Mouse (Mus musculus) forebrain, embryonic 13.5 days (tissue): ENCODE measurements around the gene Purb. TPM values are rescaled to one million over a fixed set of nuclear protein-coding genes. Genes with fewer than 3 reads are reported as not detected.

ENCODE experiments used
- ATAC-seq: fragments of 200-750 bp; cut with Nextera tagmentation; 2 replicates; pipeline ENCODE4 v1.8.0; 2017
- H3K27ac ChIP-seq: fragments of 300-500 bp; sonication (generic); 2 replicates; pipeline ENCODE4 v1.5.1; 2015; ENCODE audit warnings: inconsistent platforms, mild to moderate bottlenecking, moderate library complexity
- H3K27me3 ChIP-seq: fragments of 300-500 bp; sonication (generic); 2 replicates; pipeline ENCODE4 v1.6.1; 2015; ENCODE audit warnings: mild to moderate bottlenecking, inconsistent platforms
- H3K36me3 ChIP-seq: fragments of 300-500 bp; sonication (generic); 2 replicates; pipeline ENCODE4 v1.6.1; 2015; ENCODE audit warnings: mild to moderate bottlenecking, inconsistent platforms; ENCODE audit not compliant: poor library complexity, severe bottlenecking
- H3K4me1 ChIP-seq: fragments of 300-500 bp; sonication (generic); 2 replicates; pipeline ENCODE4 v1.6.1; 2015; ENCODE audit warnings: inconsistent platforms
- H3K4me2 ChIP-seq: fragments of 300-500 bp; sonication (generic); 2 replicates; pipeline ENCODE4 v1.6.1; 2015; ENCODE audit warnings: inconsistent platforms, mild to moderate bottlenecking, moderate library complexity
- H3K4me3 ChIP-seq: fragments of 300-500 bp; sonication (generic); 2 replicates; pipeline ENCODE4 v1.5.1; 2015; ENCODE audit warnings: mild to moderate bottlenecking, inconsistent platforms
- H3K9ac ChIP-seq: fragments of 300-500 bp; sonication (generic); 2 replicates; pipeline ENCODE4 v1.6.1; 2015; ENCODE audit warnings: mild to moderate bottlenecking, inconsistent platforms
- H3K9me3 ChIP-seq: fragments of 300-500 bp; sonication (generic); replicated peaks from 2 replicates; pipeline ENCODE4 v1.6.1; 2016; ENCODE audit warnings: inconsistent platforms
- WGBS: fragments of 180-500 bp; shearing (Covaris S2); methylation state at CpG from one replicate; pipeline ENCODE4 v1.1.7; 2015; 5-methylcytosine and 5-hydroxymethylcytosine counted together
- polyA plus RNA-seq: library from polyadenylated mRNA; unstranded; fragments of >200 nt; fragmentation: Nextera tagmentation; extraction: Ambion mirVana; gene quantifications from 2 replicates; pipeline ENCODE4 v1.2.1, GENCODE M21; 2015

The Purb gene
- polyA plus RNA-seq, 1 experiment from 2014 or later, result 13.9 TPM

DNA sequence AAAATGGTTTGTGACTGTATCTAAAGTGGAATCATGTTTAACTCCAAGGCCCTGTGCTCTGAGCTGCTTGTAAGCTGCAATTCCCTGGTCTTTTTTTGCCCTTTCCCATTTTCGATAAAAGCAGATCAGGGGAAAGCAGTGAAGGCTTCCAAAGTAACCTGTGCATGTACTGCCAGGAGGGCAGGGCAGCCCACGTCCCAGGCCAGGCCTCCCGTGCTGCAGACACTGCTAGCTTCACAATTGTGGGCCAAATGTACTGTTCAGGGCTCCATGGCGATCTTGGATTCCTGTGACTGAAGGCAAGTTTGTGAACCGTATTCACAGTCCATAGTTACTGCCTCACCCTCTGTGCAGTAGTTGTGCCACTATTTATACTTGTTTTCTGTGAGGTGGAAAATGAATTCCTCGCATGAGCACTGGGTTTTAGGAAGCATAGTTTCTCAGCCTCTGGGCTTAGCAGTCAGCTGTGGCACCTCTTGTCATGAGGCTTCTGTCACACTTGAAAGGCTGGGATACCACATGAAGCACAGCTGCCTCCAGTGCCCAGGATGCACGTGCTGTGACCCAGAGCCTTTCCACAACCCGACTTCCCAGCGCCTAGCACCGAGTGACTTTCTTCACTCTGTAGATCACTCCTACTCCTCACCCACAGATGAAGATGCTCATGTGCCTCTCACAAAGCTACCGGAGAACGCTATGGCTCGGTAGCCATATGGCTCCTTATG, 5.1 kb upstream of the Purb start:
- ATAC-seq, result no peak

DNA sequence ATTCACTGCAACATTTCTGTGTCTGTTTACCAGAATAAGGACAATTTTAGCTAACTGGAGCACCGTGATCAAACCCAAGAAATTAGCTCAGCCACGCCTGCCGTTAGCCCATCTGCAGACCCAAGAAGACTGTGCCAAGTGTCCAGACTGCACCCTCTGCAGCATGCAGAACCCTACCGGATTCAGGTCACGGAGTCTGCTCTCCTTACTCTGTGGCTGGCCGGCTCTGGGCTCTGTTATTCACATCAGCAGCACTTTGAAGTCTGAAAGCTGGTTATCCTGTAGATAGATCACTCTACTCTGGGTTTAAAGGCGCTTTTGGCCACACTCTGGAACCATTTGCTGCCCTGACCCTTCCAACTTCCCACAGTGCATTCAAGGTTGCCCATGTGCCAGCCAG, 4.5 kb upstream of the Purb start:
- WGBS, result 81% methylated on average over 7 of the region's 7 CpGs

More for the DNA sequence above, 5.1 kb upstream of the Purb start:
- H3K27me3 ChIP-seq, result no peaks in the 10 kb centered on the region
- H3K9ac ChIP-seq, result no peak overlapping the region
- no peak overlapping the region for H3K4me3 ChIP-seq
- H3K4me2 ChIP-seq, result no peak overlapping the region
- 83% methylated on average over 13 of the region's 13 CpGs for WGBS
- no peaks in the 10 kb centered on the region for H3K36me3 ChIP-seq
- no peaks in the 10 kb centered on the region for H3K9me3 ChIP-seq
- no peaks in the 10 kb centered on the region for H3K4me1 ChIP-seq
- H3K27ac ChIP-seq, result no peak overlapping the region

GRCm38 (mm10) chr11:6479231-6479630, 3.5 kb upstream of the Purb start:
- H3K9me3 ChIP-seq, result no peaks in the 10 kb centered on the region
- no peak overlapping the region for H3K9ac ChIP-seq
- peaks cover 4% of the 10 kb centered on the region for H3K4me1 ChIP-seq
- no peaks in the 10 kb centered on the region for H3K36me3 ChIP-seq
- no peaks in the 10 kb centered on the region for H3K27me3 ChIP-seq
- no peak overlapping the region for H3K4me3 ChIP-seq
- WGBS, result 84% methylated on average over 2 of the region's 2 CpGs
- H3K4me2 ChIP-seq, result no peak overlapping the region
- H3K27ac ChIP-seq, result no peak overlapping the region
- ATAC-seq, result no peak

More for the DNA sequence above, 4.5 kb upstream of the Purb start:
- Histone ChIP-seq H3K27me3 (no peaks in the 10 kb centered on the region), H3K4me1 (no peaks in the 10 kb centered on the region), H3K4me2 (no peak overlapping the region), H3K9ac (no peak overlapping the region), H3K4me3 (no peak overlapping the region), H3K9me3 (no peaks in the 10 kb centered on the region), H3K27ac (no peak overlapping the region), H3K36me3 (no peaks in the 10 kb centered on the region)
- no peak for ATAC-seq

GRCm38 (mm10) chr11:6477350-6477749, 1.6 kb upstream of the Purb start:
- WGBS, result 94% methylated on average over 1 of the region's 1 CpGs

DNA sequence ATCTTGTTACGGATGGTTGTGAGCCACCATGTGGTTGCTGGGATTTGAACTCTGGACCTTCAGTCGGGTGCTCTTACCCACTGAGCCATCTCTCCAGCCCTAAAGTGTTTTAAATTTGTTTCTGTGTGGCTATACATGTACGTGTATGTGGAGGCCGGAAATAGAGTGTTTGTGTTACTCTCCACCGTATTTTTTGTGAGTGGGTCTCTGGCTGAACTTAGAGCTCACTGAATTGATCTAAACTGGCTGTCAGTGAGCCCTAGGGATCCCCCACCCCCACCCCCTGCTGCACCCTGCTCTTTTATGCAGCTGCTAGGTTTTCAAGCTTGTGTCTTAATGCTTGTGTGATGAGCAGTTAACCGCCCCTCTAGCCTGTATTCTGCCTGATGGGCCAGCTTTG, 1.2 kb upstream of the Purb start:
- H3K4me1 ChIP-seq, result peaks cover 25% of the 10 kb centered on the region
- H3K4me2 ChIP-seq, result peak overlapping the region; percentile 5; the same call in 1 of the 2 replicates
- H3K9ac ChIP-seq, result no peak overlapping the region
- H3K27me3 ChIP-seq, result no peaks in the 10 kb centered on the region
- no peaks in the 10 kb centered on the region for H3K9me3 ChIP-seq
- 75% methylated on average over 6 of the region's 6 CpGs for WGBS
- H3K36me3 ChIP-seq, result 0 out of 2 replicates have a peak, but pooled peaks cover 6% of the 10 kb centered on the region
- ATAC-seq, result no peak
- H3K27ac ChIP-seq, result no peak overlapping the region
- H3K4me3 ChIP-seq, result no peak overlapping the region

More at GRCm38 (mm10) chr11:6477350-6477749, 1.6 kb upstream of the Purb start:
- H3K4me3 ChIP-seq, result no peak overlapping the region
- peaks cover 21% of the 10 kb centered on the region for H3K4me1 ChIP-seq
- no peak overlapping the region for H3K4me2 ChIP-seq
- H3K9me3 ChIP-seq, result no peaks in the 10 kb centered on the region
- H3K27me3 ChIP-seq, result no peaks in the 10 kb centered on the region
- no peak overlapping the region for H3K27ac ChIP-seq
- ATAC-seq, result no peak
- 0 out of 2 replicates have a peak, but pooled peaks cover 6% of the 10 kb centered on the region for H3K36me3 ChIP-seq
- H3K9ac ChIP-seq, result no peak overlapping the region

- no peaks in the 10 kb centered on the region for H3K27me3 ChIP-seq
- no peaks in the 10 kb centered on the region for H3K9me3 ChIP-seq
- peak; percentile 17; the same call in 1 of the 2 replicates for ATAC-seq
- H3K4me2 ChIP-seq, result peak overlapping the region; percentile 93
- H3K4me3 ChIP-seq, result peak overlapping the region; percentile 99
- H3K27ac ChIP-seq, result peak overlapping the region; percentile 97
- peaks cover 43% of the 10 kb centered on the region for H3K4me1 ChIP-seq
- under 1% methylated on average over 98 of the region's 109 CpGs for WGBS
- peaks cover 6% of the 10 kb centered on the region; the same call in 1 of the 2 replicates for H3K36me3 ChIP-seq
- peak overlapping the region; percentile 97 for H3K9ac ChIP-seq
These were observed 614 bp downstream of the Purb start for GRCm38 (mm10) chr11:6474874-6475731.

DNA sequence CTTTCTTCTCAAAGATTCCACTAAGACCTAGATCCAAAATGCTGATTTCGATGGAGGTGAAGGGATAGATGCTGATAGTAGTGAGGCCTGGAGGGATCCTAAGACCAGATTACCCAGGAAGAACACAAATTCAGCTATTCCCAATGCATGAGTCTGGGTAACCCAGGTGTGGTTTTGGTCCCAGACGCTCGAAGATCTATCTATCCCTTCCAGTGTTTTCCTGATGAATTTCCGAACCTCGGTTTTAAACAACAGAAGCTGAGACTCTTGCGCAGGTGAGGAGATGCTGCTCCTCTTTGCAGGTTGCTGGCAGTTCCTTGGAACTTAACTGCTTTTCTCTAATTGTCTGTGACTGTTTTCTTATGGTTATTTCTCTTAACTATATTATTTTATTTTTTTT, 1.3 kb downstream of the Purb start:
- Histone ChIP-seq H3K36me3 (peaks cover 6% of the 10 kb centered on the region; the same call in 1 of the 2 replicates), H3K4me1 (peaks cover 47% of the 10 kb centered on the region), H3K4me2 (peak overlapping the region; percentile 93), H3K9ac (peak overlapping the region; percentile 97), H3K4me3 (peak overlapping the region; percentile 99), H3K9me3 (no peaks in the 10 kb centered on the region), H3K27ac (peak overlapping the region; percentile 97), H3K27me3 (no peaks in the 10 kb centered on the region)
- ATAC-seq, result no peak
- 40% methylated on average over 6 of the region's 6 CpGs for WGBS

GRCm38 (mm10) chr11:6472076-6472475, 3.6 kb downstream of the Purb start:
- H3K9ac ChIP-seq, result peak overlapping the region; percentile 64
- H3K4me1 ChIP-seq, result peaks cover 57% of the 10 kb centered on the region
- no peaks in the 10 kb centered on the region for H3K9me3 ChIP-seq
- H3K36me3 ChIP-seq, result peaks cover 13% of the 10 kb centered on the region
- peak overlapping the region; percentile 76 for H3K4me2 ChIP-seq
- H3K4me3 ChIP-seq, result peak overlapping the region; percentile 99
- no peak for ATAC-seq
- H3K27ac ChIP-seq, result peak overlapping the region; percentile 48
- no peaks in the 10 kb centered on the region for H3K27me3 ChIP-seq

DNA sequence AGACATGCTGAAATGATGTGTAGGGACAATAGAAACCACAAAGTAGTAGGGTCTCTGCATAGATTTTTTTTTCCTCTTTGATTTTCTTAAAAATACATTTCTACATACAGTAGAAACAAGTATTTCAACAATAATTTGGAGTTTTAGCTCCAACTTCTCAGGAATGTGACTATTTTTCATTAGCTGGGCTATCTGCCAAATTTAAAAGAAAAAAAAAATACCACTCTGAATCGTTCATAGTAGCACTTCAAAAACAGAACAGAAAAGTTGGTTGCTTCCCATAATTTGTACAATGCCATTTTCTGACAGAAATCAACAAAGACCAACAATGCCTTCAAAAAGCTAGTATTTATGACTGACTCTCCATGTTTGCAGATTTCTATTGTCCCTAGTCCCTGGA, 4.2 kb downstream of the Purb start:
- Histone ChIP-seq H3K27ac (peak overlapping the region; percentile 72), H3K9ac (peak overlapping the region; percentile 64), H3K4me1 (peaks cover 57% of the 10 kb centered on the region), H3K36me3 (peaks cover 18% of the 10 kb centered on the region), H3K27me3 (no peaks in the 10 kb centered on the region), H3K4me3 (peak overlapping the region; percentile 99), H3K4me2 (peak overlapping the region; percentile 76), H3K9me3 (no peaks in the 10 kb centered on the region)
- ATAC-seq, result no peak
- WGBS, result 19% methylated on average over 1 of the region's 1 CpGs

DNA sequence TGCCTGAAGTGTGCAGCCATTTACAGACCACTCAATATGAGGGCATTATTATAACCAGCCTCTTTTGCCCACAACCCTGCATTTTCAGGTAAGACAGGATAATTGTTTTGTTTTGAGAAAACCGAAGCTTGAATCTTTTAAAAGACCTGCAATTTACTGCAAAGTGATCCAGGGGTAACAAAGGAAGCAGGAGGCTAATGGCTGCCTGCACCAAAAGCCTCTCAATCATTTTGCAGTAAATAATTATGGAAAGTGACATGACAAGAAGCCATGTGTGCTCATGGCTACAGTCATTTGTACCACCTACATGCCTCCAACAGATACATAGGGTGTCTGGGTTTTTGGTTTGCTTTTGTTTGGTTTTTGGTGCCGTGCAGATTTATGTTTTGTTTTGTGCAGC, 4.7 kb downstream of the Purb start:
- Histone ChIP-seq H3K9ac (peak overlapping the region; percentile 61), H3K27ac (peak overlapping the region; percentile 72), H3K36me3 (peaks cover 23% of the 10 kb centered on the region), H3K9me3 (no peaks in the 10 kb centered on the region), H3K4me2 (peak overlapping the region; percentile 76), H3K4me3 (peak overlapping the region; percentile 99), H3K27me3 (no peaks in the 10 kb centered on the region), H3K4me1 (peaks cover 57% of the 10 kb centered on the region)
- WGBS, result 51% methylated on average over 2 of the region's 2 CpGs
- ATAC-seq, result no peak

- 87% methylated on average over 2 of the region's 2 CpGs for WGBS
- Histone ChIP-seq H3K4me3 (no peak overlapping the region), H3K27ac (no peak overlapping the region), H3K9ac (no peak overlapping the region), H3K36me3 (peaks cover 37% of the 10 kb centered on the region), H3K4me2 (no peak overlapping the region), H3K9me3 (no peaks in the 10 kb centered on the region), H3K4me1 (peaks cover 48% of the 10 kb centered on the region), H3K27me3 (no peaks in the 10 kb centered on the region)
- no peak for ATAC-seq
These were observed 7.2 kb downstream of the Purb start for GRCm38 (mm10) chr11:6468541-6468940.

- Histone ChIP-seq H3K9me3 (no peaks in the 10 kb centered on the region), H3K36me3 (peaks cover 34% of the 10 kb centered on the region)
- 28% methylated on average over 4 of the region's 4 CpGs for WGBS
These were observed 10.6 kb downstream of the Purb start for GRCm38 (mm10) chr11:6465122-6465521.

More at GRCm38 (mm10) chr11:6465122-6465521, 10.6 kb downstream of the Purb start:
- Histone ChIP-seq H3K4me2 (no peak overlapping the region), H3K4me1 (peaks cover 16% of the 10 kb centered on the region), H3K9ac (no peak overlapping the region), H3K27ac (no peak overlapping the region), H3K27me3 (no peaks in the 10 kb centered on the region), H3K4me3 (no peak overlapping the region)
- peak; percentile 73 for ATAC-seq
